Mouse (Mus musculus) ES-E14 (cell line): ENCODE measurements at regions not wholly inside any gene's neighbourhood (a gene's known extent, or its start where the extent isn't known, plus 50 kb on each side); places are given as distances from the start of the nearest gene placed in this dataset.

ENCODE experiments used
- DNase-seq: peaks from one replicate; pipeline ENCODE4 v3.0.0-alpha.2; 2013; ENCODE audit warnings: low read depth, low spot score
- H3K27ac ChIP-seq: 2 replicates; pipeline ENCODE4 v1.5.1; 2012; ENCODE audit warnings: low read depth, mild to moderate bottlenecking, low read length, moderate library complexity, mixed read lengths; ENCODE audit not compliant: poor library complexity, insufficient read depth, severe bottlenecking
- H3K36me3 ChIP-seq: 2 replicates; pipeline ENCODE4 v1.6.1; 2012; ENCODE audit warnings: mild to moderate bottlenecking, low read length, moderate library complexity, mixed read lengths; ENCODE audit not compliant: control insufficient read depth, poor library complexity, insufficient read depth, severe bottlenecking
- H3K4me1 ChIP-seq, 2 experiments: fragments of 150-350 bp in 1 of 2; sonication (generic) in 1 of 2; 2 replicates each; pipeline ENCODE4 v1.6.1; 2012; ENCODE audit warnings: low read length in 2 of 2, mild to moderate bottlenecking in 1 of 2, mixed read lengths in 1 of 2; ENCODE audit not compliant: control insufficient read depth in 2 of 2, insufficient read depth in 2 of 2, poor library complexity in 1 of 2
- H3K4me3 ChIP-seq, 2 experiments: fragments of 150-350 bp in 1 of 2; sonication (generic) in 1 of 2; 2 replicates each; pipeline ENCODE4 v1.5.1; 2012; ENCODE audit warnings: low read length in 2 of 2, low read depth in 1 of 2, mild to moderate bottlenecking in 1 of 2, mixed read lengths in 1 of 2; ENCODE audit not compliant: insufficient read depth in 1 of 2, poor library complexity in 1 of 2, severe bottlenecking in 1 of 2
- H3K9ac ChIP-seq: 2 replicates; pipeline ENCODE4 v1.6.1; 2012; ENCODE audit warnings: low read depth, mild to moderate bottlenecking, low read length, mixed read lengths; ENCODE audit not compliant: poor library complexity, insufficient read depth, severe bottlenecking
- H3K9me3 ChIP-seq: fragments of 150-350 bp; sonication (generic); 2 replicates; pipeline ENCODE4 v1.6.1; 2012; ENCODE audit warnings: low read depth, mild to moderate bottlenecking, low read length; ENCODE audit not compliant: control insufficient read depth, insufficient read depth
- CHD2 ChIP-seq: IDR thresholded peaks from 2 replicates; pipeline ENCODE4 v1.6.1; 2014; ENCODE audit warnings: mild to moderate bottlenecking, low read depth, low read length, inconsistent platforms
- HCFC1 ChIP-seq: IDR thresholded peaks from 2 replicates; pipeline ENCODE4 v1.6.1; 2012; ENCODE audit warnings: low read length, inconsistent platforms, borderline replicate concordance; ENCODE audit not compliant: insufficient read depth
- MAFK ChIP-seq: IDR thresholded peaks from 2 replicates; pipeline ENCODE4 v1.6.1; 2014; ENCODE audit warnings: mild to moderate bottlenecking, low read depth, low read length, inconsistent platforms; ENCODE audit not compliant: insufficient read depth
- ZC3H11A ChIP-seq: IDR thresholded peaks from 2 replicates; pipeline ENCODE4 v1.6.1; 2012; ENCODE audit warnings: low read depth, mild to moderate bottlenecking, inconsistent platforms, low read length, borderline replicate concordance
- ZNF384 ChIP-seq: IDR thresholded peaks from 2 replicates; pipeline ENCODE4 v1.6.1; 2012; ENCODE audit warnings: low read depth, low read length, inconsistent platforms
- in situ Hi-C, 2 experiments: fragments of 600-800 bp; cut with MboI; formaldehyde crosslinking; loops; one replicate each; pipeline ENCODE4 v1.15.1; 2025; ENCODE audit warnings: low sequenced_read_pairs in 2 of 2, inconsistent platforms in 1 of 2; ENCODE audit not compliant: unreplicated experiment in 2 of 2

DNA sequence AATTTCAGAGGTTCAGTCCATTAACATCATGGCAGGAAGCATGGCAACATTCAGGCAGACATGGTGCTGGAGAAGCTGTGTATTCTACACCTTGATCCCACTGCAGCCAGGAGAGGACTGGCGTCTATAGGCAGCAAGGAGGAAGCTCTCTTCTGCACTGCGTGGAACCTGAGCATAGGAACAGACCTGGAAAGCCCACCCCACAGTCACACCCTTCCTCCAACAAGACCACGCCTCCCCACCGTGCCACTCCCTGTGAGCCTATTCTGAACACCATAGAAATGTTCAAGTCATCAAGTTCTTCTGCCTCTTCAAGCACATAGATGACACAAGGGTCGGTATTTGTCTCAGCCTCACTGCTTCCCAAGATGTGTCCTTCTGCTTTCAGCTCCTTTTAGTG is 297.7 kb upstream of the Sall1 start:
- Histone ChIP-seq H3K9me3 (no peaks in the 10 kb centered on the region), H3K9ac (no peak overlapping the region), H3K27ac (no peak overlapping the region), H3K36me3 (no peaks in the 10 kb centered on the region), H3K4me3 (no peak overlapping the region), H3K4me1 (no peaks in the 10 kb centered on the region)
- in situ Hi-C loops = no loop called here
- no peak for DNase-seq
- TF ChIP-seq MAFK (no peak), ZNF384 (no peak), ZC3H11A (no peak), CHD2 (no peak), HCFC1 (no peak)

GRCm38 (mm10) chr8:89335416-89335815 is 291.5 kb upstream of the Sall1 start:
- Histone ChIP-seq H3K4me1 (no peaks in the 10 kb centered on the region), H3K27ac (no peak overlapping the region), H3K9me3 (no peaks in the 10 kb centered on the region), H3K9ac (no peak overlapping the region), H3K4me3 (no peak overlapping the region), H3K36me3 (no peaks in the 10 kb centered on the region)
- DNase-seq = no peak
- in situ Hi-C loops = no loop called here
- no peak for TF ChIP-seq MAFK
- TF ChIP-seq ZC3H11A = no peak
- no peak for TF ChIP-seq CHD2
- no peak for TF ChIP-seq ZNF384
- no peak for TF ChIP-seq HCFC1

DNA sequence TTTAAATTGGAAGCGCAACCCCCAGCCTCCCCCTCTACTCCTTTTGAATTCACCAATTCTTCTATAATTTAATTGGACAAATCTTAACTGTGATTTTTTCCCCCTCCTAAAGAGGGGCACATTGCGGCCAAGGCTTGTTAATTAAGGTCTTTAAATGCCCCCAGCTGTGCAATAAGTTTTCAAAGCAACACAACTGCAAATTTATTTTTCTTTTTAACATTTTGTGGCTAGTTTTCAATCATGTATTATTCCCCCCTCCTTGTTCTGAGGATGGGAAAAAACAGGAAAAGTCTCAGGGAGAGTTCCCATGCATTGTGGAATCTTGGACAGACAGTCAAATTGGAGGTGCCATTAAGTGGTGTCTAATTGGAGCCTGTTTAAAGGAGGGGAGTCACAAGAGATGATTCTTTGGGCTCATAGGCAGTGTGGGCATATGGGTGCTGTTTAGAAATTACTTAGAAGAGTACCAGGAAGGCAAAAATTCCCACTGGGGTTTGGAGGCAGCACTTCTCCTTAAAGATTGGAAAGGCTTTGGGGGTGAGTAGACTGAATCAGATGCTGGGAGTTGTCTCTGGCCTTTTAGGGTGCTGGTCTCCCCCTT is 281.9 kb upstream of the Sall1 start:
- H3K36me3 ChIP-seq = no peaks in the 10 kb centered on the region
- H3K9me3 ChIP-seq = no peaks in the 10 kb centered on the region
- H3K4me3 ChIP-seq = no peak overlapping the region
- H3K9ac ChIP-seq = no peak overlapping the region
- in situ Hi-C loops = no loop called here
- no peak overlapping the region for H3K27ac ChIP-seq
- no peak for TF ChIP-seq ZC3H11A
- TF ChIP-seq ZNF384 = no peak
- no peak for TF ChIP-seq HCFC1
- no peak for TF ChIP-seq CHD2
- no peak for TF ChIP-seq MAFK
- H3K4me1 ChIP-seq = no peaks in the 10 kb centered on the region
- DNase-seq = no peak

GRCm38 (mm10) chr8:89325248-89325645 is 281.3 kb upstream of the Sall1 start:
- Histone ChIP-seq H3K9me3 (no peaks in the 10 kb centered on the region), H3K36me3 (no peaks in the 10 kb centered on the region), H3K27ac (no peak overlapping the region), H3K4me1 (no peaks in the 10 kb centered on the region), H3K4me3 (no peak overlapping the region), H3K9ac (no peak overlapping the region)
- no peak for DNase-seq
- TF ChIP-seq ZNF384 (no peak), CHD2 (no peak), MAFK (no peak), HCFC1 (no peak)
- in situ Hi-C loops = no loop called here

DNA sequence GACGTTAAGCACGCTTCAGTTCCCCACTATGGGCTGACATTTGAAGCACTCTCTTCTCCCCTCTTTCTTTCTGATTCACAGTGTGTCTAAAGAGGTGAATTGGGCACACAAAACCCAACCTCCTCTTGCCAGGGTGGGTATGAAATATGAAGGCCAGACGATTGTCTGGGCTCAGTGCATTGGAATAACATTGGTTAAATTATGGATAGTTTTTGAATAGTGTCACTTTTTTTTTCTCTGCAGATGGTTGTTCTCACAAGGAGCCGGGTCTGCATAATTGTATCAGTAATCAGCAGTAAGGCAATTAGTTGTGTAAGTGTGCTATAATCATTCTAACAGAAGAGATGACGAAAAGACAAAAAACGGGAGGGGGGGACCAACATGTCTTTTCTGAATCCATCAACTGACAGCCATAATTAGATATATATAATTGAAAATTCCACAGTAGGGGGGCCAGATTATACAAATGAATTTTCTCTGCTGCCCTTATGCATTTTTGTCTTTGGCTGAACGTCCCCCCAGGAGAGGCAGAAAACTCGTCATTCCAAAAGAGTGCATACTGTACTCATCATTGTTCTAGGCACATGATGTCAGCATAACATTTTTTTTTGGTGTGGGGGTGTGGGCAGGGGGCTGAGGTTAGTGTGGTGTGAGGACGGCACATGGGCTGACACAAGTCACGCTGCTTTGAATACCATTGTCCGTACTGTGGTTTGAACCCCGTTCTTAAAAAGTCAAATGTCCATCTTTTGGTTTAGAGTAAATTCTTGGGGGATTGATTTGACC is 280.7 kb upstream of the Sall1 start:
- H3K4me3 ChIP-seq = no peak overlapping the region
- no peaks in the 10 kb centered on the region for H3K36me3 ChIP-seq
- no peak for TF ChIP-seq ZNF384
- TF ChIP-seq ZC3H11A = no peak
- H3K27ac ChIP-seq = no peak overlapping the region
- H3K9me3 ChIP-seq = no peaks in the 10 kb centered on the region
- H3K4me1 ChIP-seq = no peaks in the 10 kb centered on the region
- DNase-seq = no peak
- H3K9ac ChIP-seq = no peak overlapping the region
- in situ Hi-C loops = no loop called here
